Mouse (Mus musculus): ENCODE data around the gene Rcsd1. TPM values are rescaled to one million over a fixed set of nuclear protein-coding genes. Genes with fewer than 3 reads are reported as not detected.
A peak's percentile ranks its signal among the peaks of the same experiment; 100 is the strongest.

Gene Rcsd1
- total RNA-seq, 2 experiments from 2014 or later: 27.8 to 32.6 TPM

DNA sequence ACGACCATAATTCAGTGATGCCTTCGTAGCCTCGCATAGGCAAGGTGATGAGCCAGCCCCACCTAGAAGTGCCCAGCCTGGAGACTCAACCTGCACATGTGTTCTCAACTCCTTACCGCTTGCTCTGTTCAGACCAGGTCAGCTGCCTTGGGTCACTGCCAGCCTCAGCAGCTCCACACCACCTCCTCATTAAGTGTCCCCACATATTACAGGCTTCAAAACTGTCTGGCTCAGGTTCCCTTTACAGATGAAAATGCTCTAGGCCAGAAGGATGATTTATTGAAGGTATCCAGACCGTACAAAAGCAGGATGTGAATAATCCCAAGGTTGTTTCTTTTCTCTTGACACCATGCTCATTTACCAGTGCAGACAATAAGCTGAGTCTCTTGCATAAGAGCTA is 83.7 kb downstream of the Rcsd1 start:
- no peak for DNase-seq

GRCm38 (mm10) chr1:165625058-165625457 is 84.5 kb downstream of the Rcsd1 start:
- DNase-seq: no peak

DNA sequence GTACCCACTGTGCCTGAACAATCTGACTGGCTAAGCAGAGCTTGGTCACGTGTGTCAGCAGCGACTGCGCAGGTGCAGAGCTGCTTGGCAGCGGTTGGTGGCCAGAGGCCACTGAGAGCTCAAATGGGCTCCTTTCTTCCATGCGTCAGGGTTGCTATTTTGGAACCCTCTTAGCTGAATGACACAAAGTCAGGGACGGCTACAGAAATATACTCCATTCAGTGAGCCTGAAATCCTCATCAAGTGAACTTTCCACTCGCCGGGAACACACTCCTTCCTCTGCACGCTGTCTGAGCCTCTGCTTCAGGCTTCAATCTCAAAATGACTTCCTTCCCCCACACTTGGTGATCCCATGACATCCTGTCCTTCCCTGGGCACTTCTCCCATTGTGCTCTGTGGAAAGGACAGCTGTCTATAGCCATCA is 91.3 kb downstream of the Rcsd1 start:
- DNase-seq: peak; percentile 44

DNA sequence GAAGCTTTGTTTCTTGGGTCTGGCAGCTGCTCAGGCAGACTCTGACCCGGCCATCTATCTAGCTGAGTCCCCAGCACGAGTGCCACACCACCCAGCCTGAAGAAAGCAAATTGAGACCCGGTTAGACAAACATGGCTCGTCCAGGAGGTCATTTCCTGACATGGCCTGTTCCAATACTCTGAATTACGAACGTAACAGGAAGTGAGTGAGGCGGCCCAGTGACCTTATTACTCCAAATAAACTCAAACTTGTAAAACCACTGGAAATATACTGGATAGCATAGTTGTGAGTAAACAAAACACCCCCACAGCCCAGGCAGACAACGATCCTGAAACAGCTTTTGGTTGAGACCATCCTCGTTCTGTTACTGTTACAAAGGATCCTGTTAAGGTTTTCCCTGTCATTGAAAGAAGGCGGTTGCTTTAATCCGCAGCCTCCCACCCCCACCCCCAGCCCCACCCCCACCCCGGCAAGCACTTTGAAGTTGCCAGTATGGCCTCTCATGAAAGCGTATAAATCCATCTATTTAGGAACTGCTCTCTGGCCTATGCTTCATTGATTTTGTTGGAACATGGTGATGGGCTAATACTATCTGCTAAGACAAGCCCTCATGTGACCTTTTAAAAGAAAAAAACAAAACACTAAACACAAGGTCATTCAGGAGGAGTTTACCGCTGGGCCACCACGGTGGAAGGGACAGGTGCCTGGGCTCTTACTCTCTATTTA is 92.2 kb downstream of the Rcsd1 start:
- DNase-seq: peak; percentile 58

DNA sequence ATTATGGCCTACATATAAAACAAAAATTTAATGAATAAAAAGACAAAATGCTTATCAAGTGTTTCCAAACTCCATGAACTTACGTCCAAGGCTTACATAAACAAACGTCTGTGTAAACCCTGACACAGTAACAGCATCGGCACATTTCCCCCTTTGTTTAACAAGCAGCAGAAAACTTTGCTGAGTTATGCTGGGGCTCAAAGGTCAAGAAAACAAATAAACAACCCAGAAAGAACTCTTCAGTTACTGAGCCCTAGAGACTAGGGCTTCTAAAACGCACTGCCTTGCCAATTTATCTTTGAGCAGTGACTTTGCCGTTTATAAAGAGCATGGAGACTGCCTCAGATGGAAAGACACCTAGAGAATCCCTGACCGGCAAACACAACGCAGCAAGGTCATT is 92.9 kb downstream of the Rcsd1 start:
- DNase-seq: no peak

DNA sequence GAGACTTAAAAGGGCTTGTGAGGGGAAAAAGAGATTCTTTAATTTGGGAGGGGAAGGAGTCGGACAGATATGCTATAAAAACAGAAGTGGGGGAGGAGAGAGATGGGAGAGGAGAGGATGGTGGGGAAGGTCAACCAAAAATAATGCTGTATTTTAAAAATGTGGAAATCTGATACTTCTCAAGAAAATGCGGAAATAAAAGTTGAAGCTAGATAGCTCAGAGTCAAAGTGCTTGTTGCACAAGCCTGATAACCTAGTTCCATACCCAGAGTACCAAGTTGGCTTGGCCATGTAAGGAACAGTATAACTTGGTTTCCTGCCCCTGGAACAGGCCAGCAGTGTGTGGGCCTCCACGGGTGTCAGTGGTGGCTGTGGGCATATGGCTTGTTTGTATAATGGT is 94.8 kb downstream of the Rcsd1 start:
- no peak for DNase-seq

DNA sequence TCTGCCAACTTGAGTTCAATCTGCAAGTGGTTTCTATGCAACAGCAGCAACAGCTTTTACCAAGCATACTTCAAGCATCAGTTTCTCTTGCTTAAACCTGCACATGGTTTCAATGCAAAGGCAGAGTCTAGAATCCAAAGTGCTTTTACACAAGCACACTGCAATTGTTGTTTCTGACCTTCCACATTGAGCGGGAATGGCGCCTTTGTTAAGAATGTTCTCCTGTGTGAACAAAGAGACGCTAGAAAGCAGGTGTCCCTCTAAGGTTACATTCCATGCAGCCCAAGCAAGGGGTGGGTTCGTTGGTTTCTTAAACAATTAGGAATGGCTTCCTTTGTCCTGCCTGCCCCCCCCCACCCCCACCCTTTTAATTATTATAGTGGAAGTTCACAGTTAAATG is 95.6 kb downstream of the Rcsd1 start:
- no peak for DNase-seq

DNA sequence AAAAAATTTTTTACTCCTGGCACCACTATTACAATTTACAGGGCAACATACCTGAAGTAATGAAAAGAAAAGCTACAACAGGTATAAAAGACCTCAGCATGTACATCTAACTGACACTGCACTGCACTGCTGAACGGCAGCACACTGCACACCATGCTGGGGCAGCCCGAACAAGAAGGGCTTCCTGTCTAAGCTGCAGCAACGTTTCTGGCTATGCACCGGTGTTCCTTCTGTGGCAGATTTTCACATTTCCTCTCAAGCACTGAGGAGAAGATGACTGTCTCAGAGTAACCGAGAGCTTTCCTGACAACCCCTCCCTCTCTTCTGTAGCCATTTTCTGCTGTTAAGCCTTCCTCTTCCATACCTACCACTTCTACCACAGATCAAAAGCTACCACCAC is 96.8 kb downstream of the Rcsd1 start:
- no peak for DNase-seq

GRCm38 (mm10) chr1:165610321-165610999 is 99.1 kb downstream of the Rcsd1 start:
- DNase-seq: no peak

GRCm38 (mm10) chr1:165609495-165610320 is 99.8 kb downstream of the Rcsd1 start:
- no peak for DNase-seq

DNA sequence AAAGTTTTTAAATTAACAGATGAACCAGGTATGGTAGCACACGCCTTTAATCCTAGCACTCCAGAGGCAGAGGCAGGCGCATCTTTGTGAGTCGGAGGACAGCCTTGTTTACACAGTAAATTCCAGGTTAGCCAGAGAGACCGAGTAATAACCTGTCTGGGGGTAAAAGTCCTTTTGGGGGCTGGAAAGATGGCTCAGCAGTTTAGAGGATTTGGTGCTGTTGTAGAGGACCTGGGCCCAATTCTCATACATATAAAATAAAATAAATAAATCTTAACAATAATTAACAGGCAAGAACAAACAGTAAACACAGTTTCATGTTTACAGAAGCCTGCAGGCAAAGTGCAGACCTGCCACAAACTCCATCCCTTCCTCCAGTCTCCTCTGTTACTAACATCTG is 100.7 kb downstream of the Rcsd1 start:
- no peak for DNase-seq

GRCm38 (mm10) chr1:165605774-165606173 is 103.8 kb downstream of the Rcsd1 start:
- peak; percentile 40 for DNase-seq

DNA sequence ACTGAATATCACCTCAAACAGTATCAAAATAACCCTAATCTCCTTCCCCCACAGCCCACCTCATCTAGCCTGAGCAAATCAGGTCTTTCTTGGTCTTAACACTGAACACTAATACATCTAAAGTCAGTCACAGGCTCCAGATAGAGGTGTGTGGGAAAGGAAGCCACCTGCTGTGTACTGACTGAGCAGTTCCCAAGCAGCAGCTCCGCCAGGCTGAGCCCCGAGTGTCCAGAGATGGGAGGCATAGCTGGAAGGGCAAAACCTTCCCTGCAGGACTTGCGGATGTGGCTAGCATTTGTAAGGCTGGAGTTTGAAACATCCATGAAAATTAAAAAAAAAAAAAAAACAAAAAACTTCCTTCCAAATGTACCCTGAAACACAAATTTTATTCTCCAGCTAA is 104.4 kb downstream of the Rcsd1 start:
- DNase-seq: no peak

DNA sequence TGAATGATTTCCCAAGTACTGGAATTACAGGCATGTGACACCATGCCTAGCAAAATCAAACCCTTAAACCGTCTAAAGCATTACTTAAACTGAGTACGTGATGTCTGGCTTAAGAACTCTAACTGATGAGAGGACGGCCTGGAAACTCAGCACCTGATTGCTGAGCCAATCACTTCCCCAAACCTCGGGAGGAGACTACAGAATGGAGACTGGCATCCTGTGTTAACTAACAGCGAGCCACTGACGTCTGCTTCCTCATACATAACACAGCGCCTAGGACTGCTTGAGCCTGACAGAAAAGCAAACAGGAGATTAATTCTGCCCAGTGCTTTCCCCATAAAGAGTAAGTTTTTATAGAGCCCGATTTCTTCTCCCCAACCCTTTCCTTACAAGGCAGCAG is 105.4 kb downstream of the Rcsd1 start:
- DNase-seq: no peak

- DNase-seq: no peak
These were observed 106.3 kb downstream of the Rcsd1 start for GRCm38 (mm10) chr1:165603218-165603617.

DNA sequence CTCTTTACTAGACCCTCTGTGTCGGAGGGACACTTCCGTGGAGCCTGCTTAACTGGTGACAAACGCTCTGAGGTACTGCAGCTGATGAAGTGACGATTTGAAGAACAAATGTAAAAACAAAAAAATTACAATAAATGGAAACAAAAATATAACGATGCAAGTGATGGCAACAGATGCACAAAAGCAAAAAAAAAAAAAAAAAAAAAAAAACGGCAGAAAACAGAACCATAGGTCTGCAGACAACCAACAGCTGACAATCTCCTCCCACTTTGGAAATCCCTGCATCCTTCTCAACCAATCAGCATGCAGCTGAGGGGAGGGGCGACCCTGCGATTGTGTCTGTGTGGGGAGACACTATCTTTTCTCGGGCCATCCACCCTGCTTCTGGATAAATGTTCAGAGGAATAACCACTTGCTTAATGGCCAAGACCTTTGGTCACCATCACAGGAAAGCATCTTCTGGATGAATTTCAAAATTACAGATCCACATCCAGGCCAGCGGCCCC is 107.7 kb downstream of the Rcsd1 start:
- DNase-seq: no peak

Small RNAs within 50 kb of the gene (microRNA-seq; reads per million reads assigned to microRNA genes)
- not detected for gene Gm44458

Other genes with a start within 250 kb of the Rcsd1 start
- 10 to 100 TPM; 50.5 to 57.9 TPM for gene Dcaf6, start 249.3 kb downstream of the Rcsd1 start, total RNA-seq (2021)
- gene Mpc2, start 249.1 kb downstream of the Rcsd1 start, total RNA-seq (2021): 100 to 1,000 TPM; 381 to 397 TPM
- gene Adcy10, start 224.6 kb downstream of the Rcsd1 start, total RNA-seq (2021): under 1 TPM; 0.27 to 0.69 TPM
- gene Mpzl1, start 75.2 kb downstream of the Rcsd1 start, total RNA-seq (2021): 10 to 100 TPM; 46.1 to 56.6 TPM
- 10 to 100 TPM; 51.2 TPM for gene Creg1, start 54.0 kb upstream of the Rcsd1 start, total RNA-seq (2021)
- gene Cd247, start 78.9 kb upstream of the Rcsd1 start, total RNA-seq (2021): 1 to 10 TPM; 3.2 to 4.5 TPM